Mouse (Mus musculus) G1E-ER4 (cell line): ENCODE data around the gene Oma1. TPM values are rescaled to one million over a fixed set of nuclear protein-coding genes. Genes with fewer than 3 reads are reported as not detected.

Experiments used
- GATA1 ChIP-seq: IDR thresholded peaks from one replicate; pipeline ENCODE4 v1.8.0; 2012; ENCODE audit warnings: low read length, inconsistent platforms
- polyA plus RNA-seq: library from polyadenylated mRNA; stranded (reverse); fragments of >175 nt; gene quantifications from 2 replicates; pipeline ENCODE4 v1.2.3, GENCODE M21; 2012

Gene Oma1
- 0.80 and 0.88 TPM in 2 replicates for polyA plus RNA-seq

DNA sequence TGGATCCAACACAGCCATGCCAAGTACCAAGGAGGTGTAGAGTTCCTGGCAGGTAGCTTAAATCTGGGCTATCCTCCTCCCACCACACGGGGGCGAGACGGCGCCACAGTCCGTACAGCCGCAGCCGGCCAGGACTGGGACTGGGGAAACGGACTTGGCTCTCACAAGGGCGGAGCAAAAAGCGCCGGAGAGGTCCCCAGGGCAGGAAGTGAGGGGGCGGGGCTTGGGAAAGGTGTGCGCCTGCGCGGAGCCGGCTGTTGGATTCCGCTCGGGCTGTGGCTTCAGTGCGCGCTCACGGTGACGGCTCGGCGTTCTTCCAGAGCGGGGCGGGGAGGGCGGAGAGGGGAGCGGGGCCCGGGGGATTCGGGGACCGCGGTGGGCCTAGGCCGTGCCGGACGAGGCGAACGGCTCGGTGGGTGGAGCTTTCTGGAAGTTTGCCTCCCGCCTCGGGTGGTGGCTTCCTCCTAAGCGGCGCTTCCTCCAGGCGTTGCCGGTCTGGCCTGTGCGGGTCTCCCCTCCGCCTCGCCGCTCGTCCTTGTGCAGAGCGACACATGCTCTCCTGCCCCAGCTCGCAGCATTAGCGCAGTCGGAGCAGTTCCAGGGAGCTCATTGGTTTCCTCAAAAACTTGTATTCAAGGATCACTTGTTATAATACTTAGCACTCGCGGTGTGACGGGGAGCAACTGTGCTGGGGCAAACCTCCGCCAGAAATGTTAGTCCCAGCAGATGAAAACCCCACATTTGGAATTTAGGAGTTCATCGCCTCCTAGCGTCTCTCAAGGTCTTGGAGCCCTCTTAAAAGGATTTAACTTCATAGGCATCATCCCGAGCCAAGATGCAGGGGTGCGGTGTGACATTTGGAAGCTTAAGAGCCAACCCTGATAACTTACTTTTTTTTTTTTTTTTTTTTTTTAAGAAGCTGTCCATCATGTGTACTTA is at the start of gene Oma1:
Gene Oma1, plus strand, starts transcription at position 226 of the 939 bp plus-strand sequence.
- TF ChIP-seq GATA1 = no peak

GRCm38 (mm10) chr4:103263812-103264396 is 49.7 kb upstream of the Oma1 start:
- TF ChIP-seq GATA1 = no peak

DNA sequence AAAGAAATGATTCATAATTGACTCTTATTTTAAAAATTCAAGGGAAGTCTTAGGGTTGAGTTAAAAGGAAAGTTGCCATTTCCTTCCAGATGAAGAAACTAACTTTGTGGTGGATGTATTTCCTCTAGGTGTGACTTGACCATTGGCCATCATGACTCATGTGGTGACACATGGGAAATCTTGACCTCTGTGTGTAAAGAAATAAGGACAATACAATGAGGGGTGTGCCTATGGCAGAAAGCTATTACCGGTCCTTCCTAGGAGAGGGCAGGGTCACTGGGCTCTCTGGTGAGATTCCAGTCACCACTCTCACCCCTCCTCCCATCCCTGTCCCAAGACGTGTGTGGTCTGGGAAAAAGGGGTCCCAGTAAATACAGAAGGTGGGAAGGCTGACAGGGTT is 48.4 kb upstream of the Oma1 start:
- no peak for TF ChIP-seq GATA1

DNA sequence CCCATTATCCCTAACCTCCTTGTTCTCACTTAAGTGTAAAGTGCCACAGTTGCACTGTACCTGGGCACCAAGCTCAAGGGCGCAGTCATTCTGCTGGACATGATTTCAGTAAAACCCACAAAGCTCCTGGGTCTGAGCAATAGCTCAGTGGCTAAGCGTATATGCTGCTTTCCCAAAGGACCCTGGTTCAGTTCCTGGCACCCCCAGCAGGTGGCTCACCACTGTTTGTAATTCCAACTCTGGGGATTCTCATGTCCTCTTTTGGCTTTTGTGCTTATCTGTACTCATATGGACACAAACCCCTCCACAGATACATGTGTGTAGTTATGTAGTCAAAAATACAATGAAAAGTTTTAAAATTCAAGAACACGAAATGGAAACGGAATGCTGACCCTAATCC is 44.3 kb upstream of the Oma1 start:
- no peak for TF ChIP-seq GATA1

GRCm38 (mm10) chr4:103273021-103273420 is 40.6 kb upstream of the Oma1 start:
- no peak for TF ChIP-seq GATA1

DNA sequence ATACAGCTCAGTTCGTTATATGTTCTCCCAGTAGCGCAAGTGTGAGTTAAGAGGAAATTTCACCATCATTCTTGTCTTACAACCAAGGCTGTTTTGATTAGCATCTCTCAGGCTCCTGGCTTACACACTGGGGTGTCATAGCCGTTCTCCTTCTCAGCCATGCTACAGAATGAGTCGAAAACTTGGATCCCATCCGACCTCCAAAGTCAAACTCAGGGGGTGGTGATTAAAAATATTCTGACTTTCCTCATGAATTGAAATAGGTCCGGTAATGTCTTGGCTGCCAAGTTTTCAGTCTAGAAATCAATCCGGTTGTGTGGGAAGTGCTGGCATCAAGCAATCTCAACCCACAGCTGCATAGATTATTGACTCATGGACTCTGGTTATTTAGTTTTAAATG is 25.3 kb upstream of the Oma1 start:
- no peak for TF ChIP-seq GATA1

DNA sequence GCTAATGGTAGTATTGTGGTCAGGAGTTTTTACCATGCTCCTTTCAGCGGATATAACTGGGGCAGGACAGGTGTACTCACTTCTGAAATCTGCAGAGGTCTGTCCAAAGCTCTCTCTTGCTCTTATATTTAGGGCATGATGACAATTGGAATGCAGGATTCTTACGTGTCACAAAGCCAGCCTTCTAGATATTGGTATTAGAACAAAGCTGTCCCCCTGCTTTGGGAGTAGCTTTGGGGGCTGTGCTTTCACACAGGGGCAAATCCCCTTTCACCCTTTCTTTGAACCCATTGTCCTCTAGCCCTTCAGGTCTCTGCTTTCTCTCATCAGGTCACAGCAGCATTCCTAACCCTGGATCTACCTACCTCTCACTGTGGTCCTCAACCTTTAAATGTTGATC is 22.8 kb upstream of the Oma1 start, which contains the start of gene 4921539E11Rik:
Gene 4921539E11Rik, minus strand, starts transcription at position 101 of the 400 bp plus-strand sequence.
- no peak for TF ChIP-seq GATA1

- TF ChIP-seq GATA1 = no peak
Measured at GRCm38 (mm10) chr4:103299342-103299741, 14.3 kb upstream of the Oma1 start.

DNA sequence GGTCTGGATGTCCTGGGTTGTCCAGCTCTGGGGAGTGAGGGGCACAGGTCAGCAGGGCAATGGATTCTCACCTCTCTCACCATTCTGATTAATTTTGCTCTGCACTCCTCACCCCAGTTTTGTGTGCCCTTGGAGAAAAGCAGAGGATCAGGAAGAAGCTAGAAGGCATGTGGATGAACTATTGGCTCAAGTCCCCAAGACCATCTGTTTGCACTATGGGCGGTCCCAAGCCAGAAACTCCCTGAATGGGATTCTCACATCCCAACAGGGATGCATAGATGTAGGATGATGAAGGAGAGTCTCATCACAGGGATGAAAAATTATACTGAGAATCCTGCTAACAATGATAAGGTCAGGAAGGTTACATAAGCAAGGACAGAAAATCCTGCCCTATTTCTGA is 9.8 kb upstream of the Oma1 start:
- no peak for TF ChIP-seq GATA1

- TF ChIP-seq GATA1 = no peak
Measured at GRCm38 (mm10) chr4:103314526-103314910, 906 bp downstream of the Oma1 start.

DNA sequence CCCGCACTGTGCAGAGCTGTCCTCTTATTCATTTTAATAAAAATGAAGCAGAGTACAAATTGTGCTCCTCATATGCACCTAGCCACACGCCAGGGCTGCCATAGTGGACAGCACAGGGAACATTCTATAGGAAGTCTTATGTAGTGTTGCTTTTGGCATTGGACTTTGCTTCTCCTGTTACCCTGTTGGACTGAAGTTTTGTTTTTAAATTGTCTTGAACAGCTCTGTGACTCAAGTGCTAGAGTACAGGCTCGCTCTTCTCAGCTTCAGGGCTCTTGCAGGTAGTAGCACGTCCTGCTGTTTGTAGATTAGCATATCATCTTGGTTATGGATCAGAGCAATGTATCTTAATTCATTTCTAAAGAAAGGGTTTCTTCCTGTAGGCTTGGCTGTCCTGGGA is 2.2 kb downstream of the Oma1 start:
- TF ChIP-seq GATA1 = no peak

GRCm38 (mm10) chr4:103321461-103321860 is 7.8 kb downstream of the Oma1 start:
- TF ChIP-seq GATA1 = no peak

- TF ChIP-seq GATA1 = no peak
Measured at GRCm38 (mm10) chr4:103324688-103325451, 11.3 kb downstream of the Oma1 start.

DNA sequence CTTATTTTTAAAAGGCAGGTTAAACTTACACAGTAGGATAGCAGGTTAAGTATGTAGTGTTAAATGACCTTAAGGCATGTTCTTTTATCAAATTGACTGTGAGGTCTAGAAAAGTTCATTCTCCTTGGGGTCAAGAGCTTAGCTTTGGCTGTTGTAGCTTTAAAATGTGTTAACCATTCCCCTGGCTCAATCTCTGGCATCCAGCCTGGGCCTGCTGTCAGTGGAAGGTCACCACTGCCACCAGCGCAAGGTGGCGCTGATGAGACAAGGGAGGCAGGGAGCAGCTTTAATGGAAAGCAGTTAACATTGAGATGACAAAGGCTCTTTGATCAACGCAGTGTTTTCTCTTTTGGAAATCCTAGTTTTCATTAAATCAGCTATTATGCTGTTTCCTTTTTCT is 13.4 kb downstream of the Oma1 start:
- no peak for TF ChIP-seq GATA1

- TF ChIP-seq GATA1 = no peak
Measured at GRCm38 (mm10) chr4:103329348-103329747, 15.7 kb downstream of the Oma1 start.

GRCm38 (mm10) chr4:103335134-103335533 is 21.5 kb downstream of the Oma1 start:
- no peak for TF ChIP-seq GATA1
